Mouse (Mus musculus) heart, postnatal 36 days (tissue): ENCODE data around the gene Havcr2. TPM values are rescaled to one million over a fixed set of nuclear protein-coding genes. Genes with fewer than 3 reads are reported as not detected.
A peak's percentile ranks its signal among the peaks of the same experiment; 100 is the strongest.
"Not testable (repeated sequence)": the region's sequence is repeated elsewhere in the genome, so short reads cannot be mapped to it uniquely, and the experiment has no call there.

Experiments
- DNase-seq, 2 experiments: peaks; one replicate each; pipeline ENCODE4 v3.0.0; 2021 to 2022
- intact Hi-C: fragments of 180-260 bp; cut with DNase I; formaldehyde crosslinking; loops from one replicate; pipeline ENCODE4 v1.15.1; 2025
- total RNA-seq, 2 experiments: library from RNA; stranded (reverse); gene quantifications; 2 replicates each; pipeline ENCODE4 v1.2.3; 2021

The Havcr2 gene
- total RNA-seq, 2 experiments from 2014 or later, result 0.28 to 0.57 TPM

- intact Hi-C loops, result no loop called here
Measured at GRCm38 (mm10) chr11:46449461-46450080, 5.2 kb upstream of the Havcr2 start.

GRCm38 (mm10) chr11:46459960-46460359 lies 5.2 kb downstream of the Havcr2 start:
- intact Hi-C loops, result no loop called here
- no peak for DNase-seq

More at GRCm38 (mm10) chr11:46449461-46450080, 5.2 kb upstream of the Havcr2 start:
- DNase-seq, result peak in 1 of 2 experiments; percentile 15

GRCm38 (mm10) chr11:46461362-46461761 lies 6.6 kb downstream of the Havcr2 start:
- intact Hi-C loops, result no loop called here
- DNase-seq, result no peak

DNA sequence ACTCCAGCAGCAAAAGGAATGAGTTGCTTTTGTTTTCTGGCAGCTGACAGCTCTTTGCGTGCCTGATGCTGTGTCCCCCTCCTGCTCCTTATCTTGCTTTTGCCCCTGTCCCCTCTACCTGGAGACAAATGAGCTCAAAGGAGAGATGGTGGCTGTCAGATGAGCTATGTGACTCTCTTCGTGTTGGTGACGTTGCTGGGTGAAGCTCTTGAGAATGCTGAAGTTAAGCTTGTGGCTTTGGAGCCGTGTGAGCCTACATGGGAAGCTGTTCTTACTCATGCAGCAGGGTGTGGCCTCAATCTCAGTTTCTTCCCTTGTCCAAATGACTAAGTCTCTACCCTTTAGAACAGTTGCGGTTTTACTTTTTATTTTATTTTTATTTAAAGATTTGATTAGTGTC lies 7.2 kb downstream of the Havcr2 start:
- intact Hi-C loops, result no loop called here
- no peak for DNase-seq

DNA sequence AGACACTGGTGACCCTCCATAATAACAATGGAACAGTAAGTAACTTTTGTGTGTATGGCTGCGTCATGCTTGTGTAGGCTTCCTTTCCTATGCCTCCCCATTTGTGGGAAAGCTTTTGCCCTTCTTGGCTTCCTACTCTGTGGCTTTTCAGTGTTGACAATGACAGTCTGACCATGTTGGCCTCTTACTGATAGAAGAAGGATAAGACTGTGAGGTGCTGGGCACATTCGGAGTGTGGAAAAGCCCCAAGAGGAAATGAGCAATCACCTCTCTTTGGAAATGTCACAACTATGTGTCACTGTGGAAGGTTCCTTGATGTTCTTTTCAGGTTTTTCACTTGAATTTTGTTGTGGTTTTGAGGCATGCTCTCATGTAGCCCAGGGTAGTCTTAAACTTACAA lies 12.1 kb downstream of the Havcr2 start:
- intact Hi-C loops, result no loop called here
- no peak for DNase-seq

DNA sequence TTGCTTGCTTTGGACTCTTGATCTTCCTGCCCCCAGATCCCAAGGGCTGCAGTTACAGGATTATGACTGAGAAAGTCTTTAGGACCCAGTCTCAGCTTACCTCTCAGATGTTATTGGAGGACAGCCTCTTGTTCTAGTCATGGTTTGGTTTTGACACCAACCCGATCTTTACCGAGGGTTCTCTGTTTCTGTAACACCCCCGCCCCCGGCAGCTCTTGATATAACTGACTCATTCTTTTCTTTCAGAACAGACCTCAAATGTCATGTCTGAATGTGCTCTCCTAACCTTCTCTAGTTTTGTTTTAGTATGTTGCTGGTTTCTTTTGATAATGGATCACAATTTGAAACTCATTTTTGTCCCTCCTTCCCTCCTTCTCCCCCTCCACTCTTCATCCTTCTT lies 19.5 kb downstream of the Havcr2 start:
- intact Hi-C loops, result no loop called here

DNA sequence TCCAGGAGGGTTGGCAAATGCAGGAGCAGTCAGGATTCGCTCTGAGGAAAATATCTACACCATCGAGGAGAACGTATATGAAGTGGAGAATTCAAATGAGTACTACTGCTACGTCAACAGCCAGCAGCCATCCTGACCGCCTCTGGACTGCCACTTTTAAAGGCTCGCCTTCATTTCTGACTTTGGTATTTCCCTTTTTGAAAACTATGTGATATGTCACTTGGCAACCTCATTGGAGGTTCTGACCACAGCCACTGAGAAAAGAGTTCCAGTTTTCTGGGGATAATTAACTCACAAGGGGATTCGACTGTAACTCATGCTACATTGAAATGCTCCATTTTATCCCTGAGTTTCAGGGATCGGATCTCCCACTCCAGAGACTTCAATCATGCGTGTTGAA lies 24.6 kb downstream of the Havcr2 start:
- no peak for DNase-seq
- intact Hi-C loops, result no loop called here

More for the DNA sequence above, 19.5 kb downstream of the Havcr2 start:
- no peak for DNase-seq

- intact Hi-C loops, result no loop called here
- no peak for DNase-seq
Measured at GRCm38 (mm10) chr11:46480517-46480916, 25.8 kb downstream of the Havcr2 start.

DNA sequence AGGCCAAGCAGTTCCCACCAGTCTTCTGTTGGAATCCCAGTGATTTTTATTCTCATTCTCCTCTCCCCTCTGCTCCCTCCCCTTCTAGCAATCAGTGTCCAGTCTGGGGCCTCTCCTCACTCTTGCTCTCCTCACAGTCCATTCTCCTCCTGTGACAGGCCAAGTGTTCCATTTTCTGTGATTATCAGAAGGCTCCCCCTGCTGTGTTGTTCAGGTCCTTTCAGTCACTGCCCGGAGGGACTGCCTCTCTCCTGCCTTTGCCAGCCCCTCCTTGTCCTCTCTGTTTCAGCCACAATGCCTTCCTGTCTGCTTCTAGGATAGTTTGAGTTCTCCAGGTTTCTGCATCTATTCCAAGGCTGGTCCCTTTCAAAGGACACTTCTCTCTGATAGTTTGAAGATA lies 33.5 kb downstream of the Havcr2 start:
- DNase-seq, result no peak
- intact Hi-C loops, result no loop called here

DNA sequence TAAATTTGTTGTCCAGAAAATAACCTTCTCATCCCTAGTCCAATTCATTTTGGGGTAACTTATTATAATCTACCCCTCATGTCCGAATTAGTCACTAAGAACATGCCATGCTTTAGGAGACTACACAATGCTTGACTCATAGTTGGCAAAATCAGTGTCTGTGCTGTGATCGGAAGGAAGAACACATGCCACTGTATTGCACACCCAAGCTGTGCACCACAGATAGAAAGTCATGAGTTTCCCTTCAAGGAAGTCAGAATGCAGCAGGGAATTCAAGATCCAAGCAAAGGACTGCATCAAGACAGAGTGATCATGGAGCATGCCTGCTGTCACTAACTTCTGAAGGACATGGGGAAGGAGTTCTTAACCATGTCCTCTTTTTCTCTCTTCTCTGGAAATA lies 33.9 kb downstream of the Havcr2 start:
- intact Hi-C loops, result no loop called here
- DNase-seq, result no peak

GRCm38 (mm10) chr11:46507146-46507545 lies 52.4 kb downstream of the Havcr2 start:
- intact Hi-C loops, result no loop called here
- no peak for DNase-seq

DNA sequence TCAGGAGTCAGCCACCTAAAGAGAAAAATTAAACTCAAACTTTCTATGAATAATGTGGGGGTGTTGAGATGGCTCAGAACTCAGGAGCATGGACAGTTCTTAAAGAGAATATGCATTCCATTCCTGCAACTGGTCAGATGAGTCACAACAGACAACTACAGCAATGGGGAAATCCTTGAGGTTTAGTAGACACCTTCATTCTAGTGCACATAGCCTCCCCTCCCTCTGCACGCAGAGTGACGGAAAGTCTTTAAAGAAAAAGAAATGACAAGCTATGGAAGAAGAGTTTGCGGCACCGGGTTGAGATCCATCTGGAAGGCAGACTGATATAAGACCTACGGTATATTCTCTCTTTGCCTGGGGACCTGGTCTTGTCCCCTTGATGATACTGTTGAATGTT lies 55.2 kb downstream of the Havcr2 start:
- intact Hi-C loops, result no loop called here
- DNase-seq, result no peak

DNA sequence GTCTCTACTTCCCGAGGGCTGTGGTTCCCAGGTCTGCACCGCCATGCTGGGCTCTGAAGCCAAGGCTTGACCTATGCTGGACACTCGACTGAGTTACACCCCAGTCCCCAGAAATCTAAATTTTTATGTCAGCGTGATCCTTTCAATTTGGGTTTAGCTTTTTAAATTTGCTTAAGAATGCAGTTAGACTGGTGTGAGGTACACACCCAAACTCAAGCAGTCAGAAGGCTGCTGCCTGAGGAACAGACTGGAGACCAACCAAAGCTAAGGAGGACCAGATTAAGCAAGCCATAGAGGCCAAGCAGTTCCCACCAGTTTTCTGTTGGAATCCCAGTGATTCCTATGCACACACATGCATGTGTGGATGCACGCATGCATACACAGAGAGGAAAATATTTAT lies 66.6 kb downstream of the Havcr2 start:
- intact Hi-C loops, result not testable (repeated sequence)

DNA sequence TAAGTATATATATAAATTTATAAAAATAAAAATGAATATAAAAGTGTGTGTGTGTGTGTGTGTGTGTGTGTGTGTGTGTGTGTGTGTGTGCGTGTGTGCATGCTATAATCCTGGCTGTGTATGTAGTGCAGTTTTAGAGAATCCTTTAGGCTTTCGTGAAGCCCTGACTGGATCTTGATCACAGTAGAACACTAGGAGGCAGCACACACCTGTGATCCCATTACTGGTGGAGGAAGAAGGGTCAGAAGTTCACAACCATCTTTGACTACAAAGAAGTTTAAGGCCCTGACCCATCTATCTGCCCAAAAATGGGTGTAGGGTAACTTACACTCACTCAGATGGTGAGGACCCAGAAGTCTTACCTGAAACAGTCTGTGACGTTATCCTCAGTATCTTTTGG lies 68.0 kb downstream of the Havcr2 start:
- intact Hi-C loops, result no loop called here
- DNase-seq, result no peak

More for the DNA sequence above, 66.6 kb downstream of the Havcr2 start:
- DNase-seq, result not testable (repeated sequence)

DNA sequence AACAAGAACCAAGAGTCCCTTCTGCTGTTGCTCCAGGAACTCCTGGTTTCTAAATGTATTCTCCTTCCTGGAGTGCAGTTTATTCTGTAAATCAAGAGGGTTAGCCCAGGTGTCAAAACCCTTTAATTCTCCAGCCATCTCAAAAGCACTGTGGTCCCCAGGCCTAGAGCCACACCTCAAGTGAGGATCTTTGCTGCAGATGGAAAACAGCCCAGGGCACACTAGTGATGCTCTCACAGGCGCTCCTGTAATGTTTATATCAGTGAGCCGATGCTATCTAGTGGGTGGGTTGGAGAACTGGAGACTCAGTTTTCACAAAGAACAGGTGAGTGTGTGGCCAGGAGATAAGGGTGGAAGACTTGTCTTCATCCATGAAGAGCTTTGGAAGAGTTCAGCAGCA lies 69.2 kb downstream of the Havcr2 start, which contains the start of gene Gm12169:
Gm12169 (plus strand) TSS at position 301 of the 400 bp plus-strand sequence.
- intact Hi-C loops, result no loop called here
- no peak for DNase-seq

DNA sequence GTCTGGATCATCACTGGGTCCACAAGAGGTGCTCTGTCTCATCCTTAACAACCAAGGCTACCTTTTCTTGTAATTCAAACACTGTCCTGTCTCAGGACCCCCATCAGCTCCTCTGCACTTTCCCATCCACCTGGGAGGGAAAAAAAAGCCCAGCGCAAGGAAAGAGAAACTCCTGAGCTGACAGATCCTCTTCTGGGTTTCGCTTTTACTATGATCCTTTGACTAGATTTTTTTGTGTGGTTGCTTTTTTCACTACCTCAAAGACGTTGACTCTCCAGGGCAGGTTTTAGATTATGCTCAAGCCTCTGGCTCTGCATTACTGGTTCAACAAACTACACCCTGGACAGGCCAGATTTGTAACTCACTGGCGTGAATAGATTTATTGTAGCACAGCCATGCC lies 75.4 kb downstream of the Havcr2 start:
- DNase-seq, result no peak
- intact Hi-C loops, result no loop called here

Other genes with a start within 250 kb of the Havcr2 start
- gene Fndc9, start 219.4 kb upstream of the Havcr2 start, total RNA-seq, result not detected
- 10 to 100 TPM; 61.9 to 65.1 TPM for gene Cyfip2, start 142.1 kb upstream of the Havcr2 start, total RNA-seq
- under 1 TPM; 0.16 to 0.31 TPM for gene Itk, start 65.4 kb upstream of the Havcr2 start, total RNA-seq
- not detected for gene Fam71b, start 58.4 kb upstream of the Havcr2 start, total RNA-seq
- 10 to 100 TPM; 14.7 to 15.4 TPM for gene Med7, start 18.0 kb upstream of the Havcr2 start, total RNA-seq
- not detected for gene Gm12169, start 69.3 kb downstream of the Havcr2 start, total RNA-seq
- not detected for gene BC053393, start 116.6 kb downstream of the Havcr2 start, total RNA-seq
- gene Dppa1, start 174.3 kb downstream of the Havcr2 start, total RNA-seq, result not detected